Mouse (Mus musculus): ENCODE measurements at regions not wholly inside any gene's neighbourhood (a gene's known extent, or its start where the extent isn't known, plus 50 kb on each side); places are given as distances from the start of the nearest gene placed in this dataset.

- DNase-seq, result no peak
Measured at GRCm38 (mm10) chr12:107050891-107051635, 437.4 kb upstream of the 3110018I06Rik start.

- DNase-seq, result no peak
Measured at GRCm38 (mm10) chr12:107052136-107052535, 436.3 kb upstream of the 3110018I06Rik start.

GRCm38 (mm10) chr12:107056553-107056952 is 431.9 kb upstream of the 3110018I06Rik start:
- no peak for DNase-seq

- peak; percentile 64 for DNase-seq
Measured at GRCm38 (mm10) chr12:107060514-107060913, 427.9 kb upstream of the 3110018I06Rik start.

- no peak for DNase-seq
Measured at GRCm38 (mm10) chr12:107067346-107067745, 421.1 kb upstream of the 3110018I06Rik start.

- no peak for DNase-seq
Measured at GRCm38 (mm10) chr12:107082541-107082940, 405.9 kb upstream of the 3110018I06Rik start.

GRCm38 (mm10) chr12:107085058-107085905 is 403.1 kb upstream of the 3110018I06Rik start:
- no peak for DNase-seq

- DNase-seq, result no peak
Measured at GRCm38 (mm10) chr12:107085906-107086655, 402.4 kb upstream of the 3110018I06Rik start.

GRCm38 (mm10) chr12:107092151-107092550 is 396.3 kb upstream of the 3110018I06Rik start:
- no peak for DNase-seq

- DNase-seq, result peak; percentile 76
Measured at GRCm38 (mm10) chr12:107093326-107093725, 395.1 kb upstream of the 3110018I06Rik start.

GRCm38 (mm10) chr12:107095409-107095808 is 393.0 kb upstream of the 3110018I06Rik start:
- DNase-seq, result no peak

- no peak for DNase-seq
Measured at GRCm38 (mm10) chr12:107104570-107104969, 383.9 kb upstream of the 3110018I06Rik start.

- DNase-seq, result no peak
Measured at GRCm38 (mm10) chr12:107105017-107105416, 383.4 kb upstream of the 3110018I06Rik start.

GRCm38 (mm10) chr12:107111908-107112770 is 376.3 kb upstream of the 3110018I06Rik start:
- no peak for DNase-seq

- DNase-seq, result no peak
Measured at GRCm38 (mm10) chr12:107118364-107118763, 370.1 kb upstream of the 3110018I06Rik start.

- no peak for DNase-seq
Measured at GRCm38 (mm10) chr12:107119076-107119475, 369.4 kb upstream of the 3110018I06Rik start.

- no peak for DNase-seq
Measured at GRCm38 (mm10) chr12:107120486-107121186, 367.8 kb upstream of the 3110018I06Rik start.

GRCm38 (mm10) chr12:107121990-107122389 is 366.4 kb upstream of the 3110018I06Rik start:
- DNase-seq, result no peak

GRCm38 (mm10) chr12:107123661-107124060 is 364.8 kb upstream of the 3110018I06Rik start:
- DNase-seq, result no peak

GRCm38 (mm10) chr12:107124263-107124885 is 364.1 kb upstream of the 3110018I06Rik start:
- no peak for DNase-seq

- DNase-seq, result no peak
Measured at GRCm38 (mm10) chr12:107125201-107125600, 363.2 kb upstream of the 3110018I06Rik start.

All from cerebellum, adult 8-10 months (tissue).